Mouse (Mus musculus): ENCODE data around the gene Cfap99. TPM values are rescaled to one million over a fixed set of nuclear protein-coding genes. Genes with fewer than 3 reads are reported as not detected.

Gene Cfap99
- polyA plus RNA-seq, 3 experiments from 2014 or later, result not detected

GRCm38 (mm10) chr5:34279214-34279613 is 9.2 kb upstream of the Cfap99 start:
- no peak for ATAC-seq

DNA sequence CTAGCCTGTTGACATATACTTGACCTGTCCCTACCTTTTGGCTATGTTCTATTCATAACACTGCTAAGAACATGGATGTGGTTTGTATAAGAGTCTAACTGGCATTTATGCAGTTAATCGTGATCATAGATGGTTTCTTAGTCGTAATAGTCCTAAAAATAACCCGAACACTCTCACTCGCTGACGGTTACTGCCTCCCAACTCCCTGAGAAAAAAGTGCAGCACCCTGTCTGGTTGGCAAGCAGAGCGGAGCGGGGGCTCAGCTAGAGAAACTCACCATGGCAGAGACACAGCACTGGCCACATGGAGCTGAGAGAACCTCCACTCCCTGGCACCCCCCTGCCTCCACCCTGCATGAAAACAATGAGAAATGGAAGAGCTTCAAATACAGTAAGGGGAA is 7.4 kb upstream of the Cfap99 start:
- ATAC-seq, result no peak

- no peak for ATAC-seq
These were observed 5.0 kb upstream of the Cfap99 start for GRCm38 (mm10) chr5:34283355-34283754.

- ATAC-seq, result no peak
These were observed 4.1 kb upstream of the Cfap99 start for GRCm38 (mm10) chr5:34284156-34284750.

DNA sequence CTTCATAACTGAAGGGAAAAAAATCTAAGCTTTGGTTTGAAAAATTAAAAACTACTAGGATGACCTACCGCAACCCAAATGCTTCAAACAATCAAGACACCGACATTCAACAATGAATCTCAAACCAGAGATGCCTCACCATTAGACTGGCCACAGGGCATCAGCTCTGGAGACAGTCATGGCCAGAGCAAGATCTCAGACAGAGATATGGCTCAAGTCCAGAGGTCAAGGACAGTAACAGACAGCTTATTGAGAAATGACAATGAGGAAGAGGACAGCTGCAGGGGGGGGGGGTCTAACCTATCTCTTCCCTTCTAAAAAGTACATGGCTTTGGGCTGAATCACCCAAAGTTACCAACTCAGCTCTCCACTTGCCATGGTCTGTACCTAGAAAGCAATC is 3.1 kb upstream of the Cfap99 start:
- ATAC-seq, result no peak

DNA sequence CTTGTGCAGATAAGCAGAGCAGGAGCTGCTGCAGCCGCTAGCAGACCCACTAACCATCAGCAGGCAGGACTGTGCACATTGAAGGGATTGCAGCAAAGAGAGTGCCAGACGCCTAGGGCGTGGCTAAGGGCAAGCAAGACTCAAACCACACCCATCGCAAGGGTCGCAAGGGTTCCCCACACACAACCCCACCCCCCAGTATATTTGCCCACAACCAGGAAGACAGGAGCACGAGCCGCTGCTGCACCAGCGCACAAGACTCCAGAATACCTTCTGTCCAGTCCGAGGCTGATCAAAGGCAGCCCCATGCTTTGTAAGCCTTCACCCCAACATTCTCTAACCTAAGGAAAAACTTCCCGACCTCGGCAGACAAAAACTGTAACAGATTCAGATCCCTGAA is 1.9 kb upstream of the Cfap99 start:
- no peak for ATAC-seq

- no peak for ATAC-seq
These were observed 1.2 kb upstream of the Cfap99 start for GRCm38 (mm10) chr5:34287001-34287837.

DNA sequence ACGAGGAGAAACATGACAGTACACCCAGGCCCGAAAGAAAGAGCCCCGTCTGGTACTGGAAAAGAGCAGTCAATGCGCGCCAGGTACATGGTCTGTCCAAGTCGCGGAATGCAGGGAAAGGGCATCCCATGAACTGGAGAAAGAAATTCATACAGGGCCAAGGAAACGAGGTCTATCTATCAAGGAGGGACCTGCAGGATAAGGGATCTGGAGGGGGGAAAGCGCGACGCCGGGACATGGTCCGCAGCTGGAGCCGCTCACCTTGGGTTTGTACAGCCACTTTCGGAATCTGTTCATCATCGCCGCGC is 608 bp upstream of the Cfap99 start:
- no peak for ATAC-seq

- no peak for ATAC-seq
These were observed 886 bp downstream of the Cfap99 start for GRCm38 (mm10) chr5:34289286-34289685.

DNA sequence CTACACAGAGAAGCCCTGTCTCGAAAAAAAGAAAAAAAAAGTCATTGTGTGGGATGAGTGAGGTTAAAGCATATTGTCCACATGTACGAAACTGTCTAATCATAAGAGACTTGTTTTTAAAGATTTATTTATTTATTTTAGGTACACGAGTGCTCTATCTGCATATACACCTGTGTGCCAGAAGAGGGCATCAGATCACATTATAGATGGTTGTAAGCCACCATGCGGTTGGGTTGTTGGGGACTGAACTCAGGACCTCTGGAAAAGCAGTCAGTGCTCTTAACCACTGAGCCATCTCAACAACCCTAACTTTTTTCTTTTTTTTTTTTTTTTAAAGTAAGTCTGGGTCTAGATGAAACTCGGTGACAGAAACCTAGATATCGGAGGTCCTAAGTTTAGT is 5.0 kb downstream of the Cfap99 start:
- ATAC-seq, result no peak

DNA sequence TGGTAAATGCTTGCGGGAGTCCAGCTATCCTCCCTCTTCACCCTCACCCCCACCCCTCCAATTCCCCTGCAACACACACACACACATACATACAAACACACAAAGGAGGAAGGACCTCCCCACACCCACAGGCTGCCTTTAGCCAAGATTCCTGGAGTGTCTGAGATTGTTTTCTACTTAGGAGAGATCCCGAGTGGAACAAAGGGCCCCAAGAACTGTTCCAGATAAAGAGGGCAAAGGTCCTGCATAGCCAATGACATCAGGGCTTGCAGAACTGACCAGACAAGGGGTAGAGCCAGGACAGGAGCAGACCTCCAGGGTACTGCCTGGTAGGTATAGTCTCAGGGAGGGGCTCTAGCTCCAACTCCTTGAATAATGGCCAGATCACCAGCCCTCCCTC is 6.3 kb downstream of the Cfap99 start:
- ATAC-seq, result no peak

DNA sequence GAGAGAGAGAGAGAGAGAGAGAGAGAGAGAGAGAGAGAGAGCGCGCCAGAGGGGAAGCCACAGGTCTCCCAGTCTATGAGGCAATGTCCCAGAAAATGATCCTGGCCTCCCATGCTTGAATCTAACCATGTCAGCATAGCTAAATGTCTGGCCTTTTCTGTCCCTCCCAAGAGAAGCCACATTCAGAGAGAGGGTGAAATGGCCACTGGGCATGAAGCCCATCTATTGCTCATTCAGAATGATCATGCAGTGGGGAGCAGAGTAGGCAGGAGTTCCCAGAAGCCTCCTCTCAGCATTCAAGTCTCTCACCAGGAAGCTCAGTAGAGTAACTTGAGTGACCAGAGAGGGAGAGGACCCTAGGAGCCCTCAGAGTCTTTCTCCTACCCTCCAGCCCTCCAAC is 6.7 kb downstream of the Cfap99 start:
- ATAC-seq, result no peak

DNA sequence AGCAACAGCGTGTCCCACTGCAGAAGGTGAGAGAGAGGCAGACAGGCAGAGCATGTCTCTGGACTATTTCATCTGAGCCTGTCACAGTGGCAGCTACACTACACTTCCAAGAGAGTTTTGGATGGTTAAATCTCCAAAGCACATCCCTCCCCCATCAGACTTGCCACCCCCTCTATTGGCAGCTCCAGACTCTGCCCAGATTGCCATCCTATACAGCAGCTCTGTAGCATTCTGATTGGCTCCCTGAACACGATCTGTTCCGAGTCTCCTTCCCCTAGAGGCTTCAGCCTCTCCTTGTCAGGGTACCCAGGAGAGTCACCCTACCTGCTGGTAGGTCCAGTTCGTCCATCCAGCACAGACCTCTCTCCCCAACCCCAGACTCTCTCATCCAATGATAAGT is 9.7 kb downstream of the Cfap99 start:
- ATAC-seq, result no peak

GRCm38 (mm10) chr5:34298937-34299535 is 10.6 kb downstream of the Cfap99 start:
- ATAC-seq, result no peak

- no peak for ATAC-seq
These were observed 14.0 kb downstream of the Cfap99 start for GRCm38 (mm10) chr5:34302377-34302776.

GRCm38 (mm10) chr5:34309016-34309415 is 20.6 kb downstream of the Cfap99 start:
- no peak for ATAC-seq

- no peak for ATAC-seq
These were observed 31.2 kb downstream of the Cfap99 start for GRCm38 (mm10) chr5:34319491-34320034.

GRCm38 (mm10) chr5:34321236-34321635 is 32.8 kb downstream of the Cfap99 start:
- no peak for ATAC-seq

DNA sequence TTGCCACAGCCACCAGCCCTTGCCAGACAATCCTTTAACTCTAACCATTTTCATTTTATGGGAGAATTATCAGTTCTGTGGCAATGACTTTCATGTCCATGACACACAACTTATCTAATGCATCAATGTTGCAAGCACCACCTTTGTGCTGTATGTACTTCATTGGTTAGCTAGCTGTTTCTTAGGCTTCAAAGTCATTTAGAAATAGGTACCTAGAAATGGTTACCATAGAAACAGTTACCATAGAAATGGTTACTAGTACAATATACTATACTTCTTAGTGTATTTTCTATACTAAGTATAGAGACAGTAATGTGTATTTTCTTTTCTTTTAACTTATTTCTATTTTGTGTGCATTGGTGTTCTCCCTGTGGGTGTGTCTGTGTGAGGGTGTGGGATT is 36.9 kb downstream of the Cfap99 start:
- ATAC-seq, result no peak

DNA sequence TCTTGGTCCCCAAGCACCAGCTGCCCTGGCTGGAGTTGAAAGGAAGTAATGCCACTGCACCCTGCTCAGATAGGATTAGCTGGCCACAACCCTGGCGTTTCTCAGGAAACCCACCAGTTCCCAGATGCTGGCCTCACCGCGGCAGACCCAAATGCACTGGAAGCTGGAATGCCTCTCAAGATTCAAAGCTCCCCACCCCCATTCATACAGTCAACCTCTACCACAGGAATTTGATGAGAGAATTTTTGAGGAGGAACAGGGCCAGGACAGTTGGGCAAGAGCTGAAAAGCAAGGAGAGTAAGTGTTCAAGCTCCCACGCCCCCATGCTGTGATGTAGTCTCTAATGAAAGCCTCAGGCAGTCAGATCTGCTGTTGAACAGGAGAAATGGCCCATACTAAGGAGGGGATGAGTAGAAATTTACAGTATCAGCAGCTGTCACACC is 37.9 kb downstream of the Cfap99 start:
- ATAC-seq, result no peak

DNA sequence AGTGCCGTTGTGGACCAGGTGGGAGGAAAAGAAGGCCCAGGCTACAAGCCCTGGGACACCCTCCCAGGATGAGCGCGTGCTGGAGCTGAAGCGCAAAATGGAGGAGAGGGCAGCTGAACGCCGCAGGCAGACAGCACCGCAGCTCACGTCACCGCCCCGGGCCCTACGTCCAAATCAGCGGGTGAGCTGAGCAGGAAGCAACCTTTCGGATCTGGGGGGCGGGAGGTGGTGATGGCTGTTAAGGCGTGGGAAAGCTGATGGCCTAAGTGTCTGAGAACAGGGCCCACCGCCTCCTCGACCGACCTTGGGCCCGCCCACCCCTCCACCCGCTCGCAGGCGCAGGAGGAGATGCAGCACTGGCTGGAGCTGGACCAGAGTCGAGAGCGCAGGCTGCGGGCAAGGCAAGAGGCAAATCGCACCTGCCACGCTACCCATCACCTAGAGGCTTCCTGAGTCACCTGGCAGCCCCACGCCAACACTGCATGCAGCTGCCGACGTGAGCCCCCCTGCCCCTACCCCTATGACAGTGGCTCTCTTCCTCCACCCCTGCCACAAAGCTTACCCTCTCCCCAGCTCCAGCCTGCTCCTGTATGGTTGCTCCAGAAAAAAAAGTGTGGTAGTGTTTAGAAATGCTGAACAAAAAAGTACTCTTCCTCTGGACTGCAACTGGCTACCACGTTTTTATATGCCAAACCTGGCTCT is 38.6 kb downstream of the Cfap99 start:
- ATAC-seq, result no peak

- no peak for ATAC-seq
These were observed 41.7 kb downstream of the Cfap99 start for GRCm38 (mm10) chr5:34330136-34330535.

DNA sequence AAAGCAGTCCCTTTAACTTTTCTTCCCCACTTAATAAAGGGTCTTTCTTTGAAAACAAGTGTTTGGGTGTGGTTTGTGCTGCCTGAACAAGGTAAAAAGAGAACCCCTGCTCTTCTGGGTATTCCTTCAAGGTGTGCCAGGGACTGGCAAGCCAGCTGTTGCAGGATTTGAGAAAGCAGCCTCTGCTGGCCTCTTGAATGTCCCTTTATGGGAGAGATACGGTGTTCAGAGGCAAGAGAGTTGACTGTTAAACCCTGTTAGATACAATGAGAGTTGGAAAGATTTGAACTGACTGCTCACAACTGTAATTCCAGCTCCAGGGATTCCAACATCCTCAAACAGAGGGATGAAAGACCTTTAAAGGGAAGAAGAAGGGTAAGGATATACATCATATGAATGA is 45.7 kb downstream of the Cfap99 start:
- no peak for ATAC-seq
